Mouse (Mus musculus): ENCODE data around the gene Cldn14. TPM values are rescaled to one million over a fixed set of nuclear protein-coding genes. Genes with fewer than 3 reads are reported as not detected.
A peak's percentile ranks its signal among the peaks of the same experiment; 100 is the strongest.

The Cldn14 gene
- polyA plus RNA-seq, 1 experiment from 2014 or later, result not detected

DNA sequence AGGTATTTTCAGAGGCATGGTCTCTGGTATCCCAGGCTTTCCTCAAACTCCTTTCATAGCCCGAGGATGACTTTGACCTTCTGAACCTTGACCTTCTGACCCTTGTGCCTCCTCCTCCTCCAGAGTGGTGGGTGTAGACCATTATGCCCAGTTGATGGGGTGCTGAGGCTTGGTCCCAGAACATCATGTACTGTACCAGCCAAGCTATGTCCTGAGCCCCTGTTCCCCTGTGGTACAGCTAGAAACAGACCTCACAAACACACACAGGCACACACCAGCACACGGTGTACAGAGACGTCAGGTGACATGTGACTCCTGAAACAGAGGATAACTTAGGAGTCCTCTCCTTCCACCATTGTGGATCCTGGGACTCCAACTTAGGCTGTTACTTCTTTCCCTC is 95.8 kb downstream of the Cldn14 start:
- 77% methylated on average over 3 of the region's 3 CpGs for WGBS
- DNase-seq (ENCODE audit: low spot score), result no peak
- no peak for ATAC-seq (ENCODE audit: low FRiP score)
- H3K4me2 ChIP-seq (replicated peaks), result no peak overlapping the region
- no peaks in the 10 kb centered on the region for H3K36me3 ChIP-seq (replicated peaks; ENCODE audit: control insufficient read depth, insufficient read depth)
- no peaks in the 10 kb centered on the region for H3K4me1 ChIP-seq (replicated peaks; ENCODE audit: control insufficient read depth, insufficient read depth, low read length)
- H3K9me3 ChIP-seq (ENCODE audit: control insufficient read depth, low read length), result no peaks in the 10 kb centered on the region
- no peak overlapping the region for H3K9ac ChIP-seq
- no peaks in the 10 kb centered on the region for H3K27me3 ChIP-seq (ENCODE audit: control insufficient read depth, insufficient read depth, low read length)
- no peak overlapping the region for H3K4me3 ChIP-seq (replicated peaks; ENCODE audit: low read length)
- H3K27ac ChIP-seq, result no peak overlapping the region

DNA sequence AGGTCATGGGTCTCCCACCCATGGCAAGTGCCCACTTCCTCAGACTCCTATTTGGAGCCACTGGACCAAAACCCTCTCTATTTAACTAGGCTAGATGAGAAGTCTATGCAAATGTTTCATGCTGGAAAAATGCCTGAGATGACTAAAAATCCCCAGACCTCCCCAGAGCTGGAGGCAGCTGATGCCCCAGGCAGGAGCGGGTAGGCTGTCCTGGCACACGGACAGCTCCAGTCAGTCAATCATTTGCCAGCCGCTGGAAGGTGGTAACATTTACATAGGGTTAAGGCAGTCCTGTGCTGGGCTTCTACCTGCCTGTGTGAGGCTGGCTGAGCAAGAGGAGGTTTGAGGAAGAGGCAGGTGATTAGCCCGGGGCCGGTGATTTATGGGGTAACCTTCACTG is 96.5 kb downstream of the Cldn14 start:
- ATAC-seq (ENCODE audit: low FRiP score) (no peak), DNase-seq (ENCODE audit: low spot score) (no peak)
- Histone ChIP-seq H3K9me3 (ENCODE audit: control insufficient read depth, low read length) (no peaks in the 10 kb centered on the region), H3K4me2 (replicated peaks) (no peak overlapping the region), H3K36me3 (replicated peaks; ENCODE audit: control insufficient read depth, insufficient read depth) (no peaks in the 10 kb centered on the region), H3K4me1 (replicated peaks; ENCODE audit: control insufficient read depth, insufficient read depth, low read length) (no peaks in the 10 kb centered on the region), H3K27ac (no peak overlapping the region), H3K4me3 (replicated peaks; ENCODE audit: low read length) (no peak overlapping the region), H3K9ac (no peak overlapping the region), H3K27me3 (ENCODE audit: control insufficient read depth, insufficient read depth, low read length) (no peaks in the 10 kb centered on the region)
- 68% methylated on average over 5 of the region's 5 CpGs for WGBS

- no peak overlapping the region for H3K27ac ChIP-seq
- ATAC-seq (ENCODE audit: low FRiP score) (no peak), DNase-seq (ENCODE audit: low spot score) (no peak)
- no peaks in the 10 kb centered on the region for H3K27me3 ChIP-seq (ENCODE audit: control insufficient read depth, insufficient read depth, low read length)
- WGBS, result 67% methylated on average over 28 of the region's 28 CpGs
- H3K4me3 ChIP-seq (replicated peaks; ENCODE audit: low read length), result no peak overlapping the region
- H3K36me3 ChIP-seq (replicated peaks; ENCODE audit: control insufficient read depth, insufficient read depth), result no peaks in the 10 kb centered on the region
- no peaks in the 10 kb centered on the region for H3K4me1 ChIP-seq (replicated peaks; ENCODE audit: control insufficient read depth, insufficient read depth, low read length)
- no peak overlapping the region for H3K9ac ChIP-seq
- no peaks in the 10 kb centered on the region for H3K9me3 ChIP-seq (ENCODE audit: control insufficient read depth, low read length)
- no peak overlapping the region for H3K4me2 ChIP-seq (replicated peaks)
Observed at GRCm38 (mm10) chr16:93910735-93911665, 97.6 kb downstream of the Cldn14 start.

DNA sequence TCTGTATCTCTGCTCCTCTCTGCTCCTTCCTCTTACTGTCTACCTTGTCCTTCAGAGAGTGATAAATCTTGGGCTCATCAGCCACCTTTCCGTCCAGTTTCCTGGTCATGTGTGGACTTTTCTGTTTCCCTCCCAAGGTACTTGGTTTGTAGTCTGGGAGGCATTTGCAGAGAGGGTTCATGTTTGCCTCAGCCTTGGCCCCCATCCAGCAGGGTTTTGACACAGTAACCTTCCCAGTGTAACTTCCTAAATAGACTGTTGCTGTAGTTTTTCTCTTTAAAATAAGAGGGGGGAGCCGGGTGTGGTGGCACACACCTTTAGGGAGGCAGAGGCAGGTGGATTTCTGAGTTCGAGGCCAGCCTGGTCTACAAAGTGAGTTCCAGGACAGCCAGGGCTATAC is 98.7 kb downstream of the Cldn14 start:
- Histone ChIP-seq H3K36me3 (replicated peaks; ENCODE audit: control insufficient read depth, insufficient read depth) (no peaks in the 10 kb centered on the region), H3K27me3 (ENCODE audit: control insufficient read depth, insufficient read depth, low read length) (no peaks in the 10 kb centered on the region), H3K27ac (no peak overlapping the region), H3K4me1 (replicated peaks; ENCODE audit: control insufficient read depth, insufficient read depth, low read length) (no peaks in the 10 kb centered on the region), H3K4me2 (replicated peaks) (no peak overlapping the region), H3K9me3 (ENCODE audit: control insufficient read depth, low read length) (no peaks in the 10 kb centered on the region), H3K4me3 (replicated peaks; ENCODE audit: low read length) (no peak overlapping the region), H3K9ac (no peak overlapping the region)
- DNase-seq (ENCODE audit: low spot score) (no peak), ATAC-seq (ENCODE audit: low FRiP score) (no peak)
- WGBS, result 89% methylated on average over 3 of the region's 3 CpGs

DNA sequence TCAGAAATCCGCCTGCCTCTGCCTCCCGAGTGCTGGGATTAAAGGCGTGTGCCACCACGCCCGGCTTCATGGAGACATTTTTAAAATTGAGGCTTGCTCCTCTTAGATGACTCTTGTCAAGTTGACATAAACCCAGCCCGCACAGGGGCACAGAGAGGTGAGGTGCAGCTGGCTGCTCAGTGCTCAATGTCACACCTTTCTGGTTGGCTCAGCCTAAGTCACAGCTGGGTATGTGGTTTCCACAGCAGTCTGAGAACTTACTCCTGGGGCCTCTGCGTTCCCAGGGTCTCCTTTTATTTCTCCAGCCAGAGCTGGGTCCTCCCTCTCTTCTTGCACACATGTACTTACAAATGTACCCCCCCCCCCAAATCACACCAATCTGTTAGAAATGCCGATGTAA is 100.4 kb downstream of the Cldn14 start:
- H3K4me2 ChIP-seq (replicated peaks), result no peak overlapping the region
- no peaks in the 10 kb centered on the region for H3K27me3 ChIP-seq (ENCODE audit: control insufficient read depth, insufficient read depth, low read length)
- no peak for DNase-seq (ENCODE audit: low spot score)
- no peaks in the 10 kb centered on the region for H3K9me3 ChIP-seq (ENCODE audit: control insufficient read depth, low read length)
- no peaks in the 10 kb centered on the region for H3K36me3 ChIP-seq (replicated peaks; ENCODE audit: control insufficient read depth, insufficient read depth)
- H3K4me3 ChIP-seq (replicated peaks; ENCODE audit: low read length), result no peak overlapping the region
- WGBS, result 90% methylated on average over 8 of the region's 8 CpGs
- no peak for ATAC-seq (ENCODE audit: low FRiP score)
- no peak overlapping the region for H3K27ac ChIP-seq
- no peaks in the 10 kb centered on the region for H3K4me1 ChIP-seq (replicated peaks; ENCODE audit: control insufficient read depth, insufficient read depth, low read length)
- H3K9ac ChIP-seq, result no peak overlapping the region

DNA sequence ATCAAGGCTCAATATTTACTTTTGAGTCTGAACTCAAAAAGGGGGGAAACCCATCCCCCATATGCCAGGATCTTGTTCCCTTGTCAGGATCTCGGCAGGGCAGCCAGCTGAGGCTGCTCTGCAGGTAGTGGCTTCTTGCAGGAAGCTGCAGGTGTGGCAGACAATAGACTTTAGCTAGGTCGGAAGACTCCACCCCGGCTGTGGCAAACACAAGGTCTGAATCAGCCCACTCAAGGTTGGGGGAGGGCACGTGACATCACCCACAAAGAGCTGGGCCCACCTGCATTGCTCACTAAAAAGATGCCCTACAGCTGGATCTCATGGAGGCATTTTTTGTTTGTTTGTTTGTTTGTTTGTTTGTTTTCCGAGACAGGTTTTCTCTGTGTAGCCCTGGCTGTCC is 100.9 kb downstream of the Cldn14 start:
- Histone ChIP-seq H3K9ac (no peak overlapping the region), H3K36me3 (replicated peaks; ENCODE audit: control insufficient read depth, insufficient read depth) (no peaks in the 10 kb centered on the region), H3K9me3 (ENCODE audit: control insufficient read depth, low read length) (no peaks in the 10 kb centered on the region), H3K27ac (no peak overlapping the region), H3K4me2 (replicated peaks) (no peak overlapping the region), H3K27me3 (ENCODE audit: control insufficient read depth, insufficient read depth, low read length) (no peaks in the 10 kb centered on the region), H3K4me1 (replicated peaks; ENCODE audit: control insufficient read depth, insufficient read depth, low read length) (no peaks in the 10 kb centered on the region), H3K4me3 (replicated peaks; ENCODE audit: low read length) (no peak overlapping the region)
- no peak for ATAC-seq (ENCODE audit: low FRiP score)
- DNase-seq (ENCODE audit: low spot score), result no peak
- 79% methylated on average over 5 of the region's 5 CpGs for WGBS

- no peaks in the 10 kb centered on the region for H3K9me3 ChIP-seq (ENCODE audit: control insufficient read depth, low read length)
- no peak overlapping the region for H3K4me2 ChIP-seq (replicated peaks)
- H3K4me3 ChIP-seq (replicated peaks; ENCODE audit: low read length), result no peak overlapping the region
- no peaks in the 10 kb centered on the region for H3K27me3 ChIP-seq (ENCODE audit: control insufficient read depth, insufficient read depth, low read length)
- H3K27ac ChIP-seq, result no peak overlapping the region
- peak; percentile 37; the same call in 1 of the 2 replicates for ATAC-seq (ENCODE audit: low FRiP score)
- H3K9ac ChIP-seq, result no peak overlapping the region
- H3K36me3 ChIP-seq (replicated peaks; ENCODE audit: control insufficient read depth, insufficient read depth), result no peaks in the 10 kb centered on the region
- WGBS, result 67% methylated on average over 11 of the region's 11 CpGs
- DNase-seq (ENCODE audit: low spot score), result peak; percentile 69
- no peaks in the 10 kb centered on the region for H3K4me1 ChIP-seq (replicated peaks; ENCODE audit: control insufficient read depth, insufficient read depth, low read length)
Observed at GRCm38 (mm10) chr16:93906156-93907014, 102.3 kb downstream of the Cldn14 start.

DNA sequence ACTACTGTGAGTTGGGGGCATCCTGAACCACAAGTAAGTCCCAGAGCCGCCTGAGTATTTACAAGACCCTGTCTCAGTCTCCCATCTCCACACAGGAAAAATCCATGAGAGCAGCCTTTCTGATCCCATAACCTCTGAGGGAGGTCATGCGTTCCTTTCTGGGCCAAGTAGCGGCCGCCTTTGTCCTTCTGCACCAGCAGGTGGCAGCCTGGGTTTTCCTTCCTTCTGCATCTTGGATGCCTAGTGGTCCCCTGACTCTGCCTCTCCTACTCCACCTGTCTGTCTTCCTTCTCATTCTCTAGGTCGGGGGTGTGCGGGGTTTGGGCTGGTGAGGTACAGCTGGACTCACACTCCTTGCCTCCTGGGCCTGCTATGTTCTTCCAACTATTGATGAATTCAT is 105.6 kb downstream of the Cldn14 start:
- 78% methylated on average over 6 of the region's 6 CpGs for WGBS
- no peak for DNase-seq (ENCODE audit: low spot score)

GRCm38 (mm10) chr16:93893285-93893684 is 115.4 kb downstream of the Cldn14 start:
- Histone ChIP-seq H3K27ac (no peak overlapping the region), H3K4me1 (replicated peaks; ENCODE audit: control insufficient read depth, insufficient read depth, low read length) (no peaks in the 10 kb centered on the region), H3K4me2 (replicated peaks) (no peak overlapping the region), H3K4me3 (replicated peaks; ENCODE audit: low read length) (no peak overlapping the region), H3K27me3 (ENCODE audit: control insufficient read depth, insufficient read depth, low read length) (no peaks in the 10 kb centered on the region), H3K36me3 (replicated peaks; ENCODE audit: control insufficient read depth, insufficient read depth) (0 out of 2 replicates have a peak, but pooled peaks cover 6% of the 10 kb centered on the region), H3K9me3 (ENCODE audit: control insufficient read depth, low read length) (no peaks in the 10 kb centered on the region), H3K9ac (no peak overlapping the region)
- DNase-seq (ENCODE audit: low spot score), result no peak
- WGBS, result 96% methylated on average over 5 of the region's 5 CpGs
- no peak for ATAC-seq (ENCODE audit: low FRiP score)

More for the DNA sequence above, 105.6 kb downstream of the Cldn14 start:
- Histone ChIP-seq H3K9me3 (ENCODE audit: control insufficient read depth, low read length) (no peaks in the 10 kb centered on the region), H3K4me3 (replicated peaks; ENCODE audit: low read length) (no peak overlapping the region), H3K4me2 (replicated peaks) (no peak overlapping the region), H3K27ac (no peak overlapping the region), H3K36me3 (replicated peaks; ENCODE audit: control insufficient read depth, insufficient read depth) (0 out of 2 replicates have a peak, but pooled peaks cover 4% of the 10 kb centered on the region), H3K27me3 (ENCODE audit: control insufficient read depth, insufficient read depth, low read length) (no peaks in the 10 kb centered on the region), H3K4me1 (replicated peaks; ENCODE audit: control insufficient read depth, insufficient read depth, low read length) (no peaks in the 10 kb centered on the region), H3K9ac (no peak overlapping the region)
- ATAC-seq (ENCODE audit: low FRiP score), result no peak

Measured in hindbrain, embryonic 14.5 days (tissue).